Mouse (Mus musculus) liver, adult 10 weeks (tissue): Measurements from ENCODE around the gene L3mbtl1. TPM values are rescaled to one million over a fixed set of nuclear protein-coding genes. Genes with fewer than 3 reads are reported as not detected.

Experiments used
- polyA plus RNA-seq: library from polyadenylated mRNA; stranded (reverse); fragments of 350-450 nt; fragmentation: Illumina TruSeq; extraction: RNeasy Lipid Tissue Mini Kit (QIAGEN cat#74804); gene quantifications from one replicate; pipeline ENCODE4 v1.2.3, GENCODE M21; 2014; ENCODE audit warnings: low read depth, low replicate concordance

L3mbtl1 gene
- polyA plus RNA-seq: not detected

GRCm38 (mm10) chr2:162943148-162943846 lies at the start of gene L3mbtl1:
L3mbtl1 (plus strand) TSS chr2:162943472.

GRCm38 (mm10) chr2:162931123-162931673 lies 12.1 kb upstream of the L3mbtl1 start, which contains the start of gene Srsf6:
Srsf6 (plus strand) TSS chr2:162931528.

GRCm38 (mm10) chr2:162987218-162987617 lies 43.9 kb downstream of the L3mbtl1 start, which contains the start of gene Sgk2:
Sgk2 (plus strand) TSS chr2:162987330.

GRCm38 (mm10) chr2:163016916-163017743 lies 73.9 kb downstream of the L3mbtl1 start, which contains the start of gene Ift52:
Ift52 (plus strand) TSS chr2:163017354.

Other genes starting within 250 kb of the L3mbtl1 start
- gene Srsf6, start 11.9 kb upstream of the L3mbtl1 start, polyA plus RNA-seq: 131 TPM
- gene Sgk2, start 43.9 kb downstream of the L3mbtl1 start, polyA plus RNA-seq: 36.2 TPM
- gene Ift52, start 73.9 kb downstream of the L3mbtl1 start, polyA plus RNA-seq: 54.7 TPM
- not detected for gene Mybl2, start 111.2 kb downstream of the L3mbtl1 start, polyA plus RNA-seq
- not detected for gene Gtsf1l, start 144.4 kb downstream of the L3mbtl1 start, polyA plus RNA-seq